Mouse (Mus musculus): ENCODE measurements at regions not wholly inside any gene's neighbourhood (a gene's known extent, or its start where the extent isn't known, plus 50 kb on each side); places are given as distances from the start of the nearest gene placed in this dataset.

DNA sequence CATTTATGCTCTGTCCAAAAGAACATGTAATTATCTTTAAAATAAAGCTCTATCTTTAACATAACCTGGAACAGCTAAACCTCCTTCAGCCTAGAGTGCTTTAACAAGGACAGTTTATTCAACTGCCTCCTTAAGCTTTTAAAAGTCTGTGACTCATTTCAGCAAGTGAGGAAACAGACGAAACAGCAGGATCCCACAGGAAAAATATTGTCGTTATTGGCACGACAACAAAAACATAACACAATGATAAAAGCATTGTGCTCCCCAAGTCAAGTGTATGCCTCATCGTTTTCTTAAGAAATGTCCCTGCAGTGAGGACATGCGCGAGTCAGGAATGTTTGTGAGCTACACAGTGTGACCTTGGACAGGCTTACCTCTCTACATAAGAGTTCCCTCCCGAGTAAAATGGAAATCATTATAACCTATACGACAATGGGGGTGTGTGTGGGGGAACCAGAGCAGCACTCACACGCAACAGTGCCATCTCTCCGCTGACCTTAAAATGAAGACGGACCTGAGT lies 166.7 kb upstream of the Cd180 start:
- DNase-seq: no peak

- no peak for DNase-seq
Observed at GRCm38 (mm10) chr13:102533784-102534183, 159.6 kb upstream of the Cd180 start.

DNA sequence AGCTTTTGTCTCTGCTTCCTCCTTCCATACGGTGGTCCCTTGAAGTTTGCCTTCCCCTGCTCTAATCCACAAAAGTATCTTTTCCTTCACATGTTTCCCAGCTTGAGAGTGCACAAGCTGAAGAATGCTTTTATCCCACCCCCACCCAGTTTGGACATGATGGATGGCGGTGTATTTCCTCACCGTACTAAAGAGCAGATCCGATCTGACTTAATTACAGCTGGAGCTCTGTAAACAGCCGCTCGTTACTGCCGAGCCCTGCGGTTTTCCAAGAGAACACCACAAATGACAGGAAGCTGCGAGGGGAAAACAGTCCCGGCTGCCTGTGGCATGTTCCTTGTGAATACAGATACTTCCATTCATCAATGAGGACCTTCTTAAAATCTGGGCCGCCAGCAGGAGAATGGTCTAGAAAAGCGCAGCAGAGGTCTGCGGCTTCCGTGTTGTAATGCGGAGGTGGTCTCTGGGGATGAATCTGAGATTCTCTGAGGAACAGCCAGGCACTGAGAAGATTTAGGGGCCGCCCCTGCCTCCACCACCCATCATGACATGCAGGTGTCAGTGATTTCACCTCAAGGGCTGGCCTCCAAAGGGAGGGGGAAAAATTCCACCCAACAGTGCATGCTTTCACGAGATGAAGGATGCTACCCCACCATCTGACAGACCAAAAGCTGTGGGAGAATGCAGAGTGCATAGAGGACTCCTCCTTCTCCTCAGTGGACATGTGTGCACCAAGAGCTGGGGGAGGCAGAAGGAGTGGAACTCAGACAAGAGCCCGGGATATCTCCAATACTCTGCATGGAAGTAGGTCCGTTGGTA lies 155.7 kb upstream of the Cd180 start:
- DNase-seq: peak; percentile 49

- no peak for DNase-seq
Observed at GRCm38 (mm10) chr13:102540436-102540835, 152.9 kb upstream of the Cd180 start.

DNA sequence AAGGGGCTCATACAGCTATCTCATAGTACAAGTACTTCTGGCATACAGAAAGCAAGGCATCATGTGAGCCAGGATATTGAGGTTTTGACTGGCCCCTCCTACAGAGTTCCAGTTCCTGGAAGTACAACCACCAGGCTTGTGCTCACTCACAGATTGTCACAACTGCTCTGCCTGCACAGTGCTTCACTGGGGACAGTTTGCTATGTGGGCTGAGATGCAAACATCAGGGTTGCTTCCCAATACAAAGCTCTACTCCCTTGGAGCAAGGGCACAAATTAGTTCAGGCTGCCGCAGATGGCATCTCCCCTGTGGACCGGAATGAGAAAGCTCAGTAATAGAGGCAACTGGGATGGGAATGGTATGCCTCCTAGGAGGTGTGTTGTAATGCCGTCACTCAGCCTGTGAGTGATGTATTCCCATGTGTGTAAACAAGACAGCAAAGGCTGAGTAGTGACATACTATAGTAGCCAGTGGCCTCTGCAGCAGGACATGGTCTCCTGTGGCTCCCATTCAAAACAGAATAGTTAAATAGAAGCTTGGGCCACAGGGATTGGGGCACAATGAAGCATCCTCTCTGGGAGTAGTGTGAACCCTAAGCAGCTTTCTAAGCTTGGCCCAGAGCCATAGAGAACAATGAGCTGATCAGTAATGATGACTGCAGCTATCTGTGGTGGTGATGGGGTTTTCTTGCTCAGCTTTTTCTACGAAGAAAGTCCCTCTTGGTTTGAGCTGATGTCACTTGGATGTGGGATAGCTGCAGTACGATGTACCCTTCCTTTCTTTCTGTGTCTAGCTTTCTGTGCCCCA lies 148.8 kb upstream of the Cd180 start:
- peak; percentile 61 for DNase-seq

GRCm38 (mm10) chr13:102545845-102546615 lies 147.3 kb upstream of the Cd180 start:
- DNase-seq: no peak

GRCm38 (mm10) chr13:102548252-102548651 lies 145.1 kb upstream of the Cd180 start:
- DNase-seq: no peak

DNA sequence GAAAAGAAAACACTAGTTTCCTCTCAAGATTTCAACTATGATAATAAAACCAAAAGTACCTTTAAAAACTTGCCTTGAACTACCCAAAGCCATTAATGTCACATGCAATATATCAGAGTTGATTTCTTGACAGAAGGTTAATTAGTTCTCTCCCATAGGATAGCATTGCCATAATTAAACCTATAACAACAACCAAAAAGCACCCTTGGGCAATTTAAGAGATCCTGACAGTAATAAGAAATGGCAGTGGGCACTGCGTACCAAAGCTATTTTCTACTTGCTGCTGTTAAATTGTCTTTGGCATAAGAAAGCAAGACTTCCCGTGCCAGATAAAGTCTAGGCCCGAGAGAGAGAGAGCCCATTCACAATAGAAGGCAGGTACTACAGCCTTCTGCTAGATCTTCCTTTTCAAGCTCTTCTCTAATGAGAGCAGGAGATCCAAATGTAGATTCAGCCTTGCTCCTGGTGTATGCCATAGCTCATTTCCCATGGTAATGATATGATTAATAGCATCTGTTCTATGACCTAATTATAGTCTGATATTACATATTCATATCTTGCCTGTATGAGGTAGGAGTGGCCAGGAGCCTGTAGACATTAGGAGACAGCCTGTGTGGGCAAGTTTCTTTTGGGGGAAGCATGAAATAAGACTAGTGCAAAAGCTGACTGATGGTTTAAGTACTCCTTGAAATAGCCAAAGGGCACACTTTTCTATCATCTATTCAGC lies 126.3 kb upstream of the Cd180 start:
- peak; percentile 69 for DNase-seq

DNA sequence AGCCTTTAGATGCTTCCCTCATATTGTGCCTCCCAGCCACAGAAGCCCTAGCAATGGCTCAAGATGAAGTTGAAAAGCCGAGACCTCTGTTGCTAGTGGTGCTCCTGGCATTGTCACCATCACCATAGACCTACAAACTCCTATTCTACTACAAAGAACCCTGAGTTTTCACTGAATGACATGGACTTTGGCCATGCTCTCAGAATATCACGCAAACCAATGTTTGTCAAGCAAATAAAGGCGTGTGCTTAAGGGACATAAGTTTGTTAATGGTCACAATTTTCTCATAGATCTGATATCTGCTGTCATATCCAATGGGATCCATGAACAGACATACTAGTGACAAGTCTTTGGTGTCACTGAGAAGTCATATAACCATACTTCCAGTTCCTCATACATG lies 123.8 kb upstream of the Cd180 start:
- no peak for DNase-seq

GRCm38 (mm10) chr13:102570286-102570685 lies 123.1 kb upstream of the Cd180 start:
- no peak for DNase-seq

GRCm38 (mm10) chr13:102573286-102573921 lies 120.0 kb upstream of the Cd180 start:
- peak; percentile 51 for DNase-seq

DNA sequence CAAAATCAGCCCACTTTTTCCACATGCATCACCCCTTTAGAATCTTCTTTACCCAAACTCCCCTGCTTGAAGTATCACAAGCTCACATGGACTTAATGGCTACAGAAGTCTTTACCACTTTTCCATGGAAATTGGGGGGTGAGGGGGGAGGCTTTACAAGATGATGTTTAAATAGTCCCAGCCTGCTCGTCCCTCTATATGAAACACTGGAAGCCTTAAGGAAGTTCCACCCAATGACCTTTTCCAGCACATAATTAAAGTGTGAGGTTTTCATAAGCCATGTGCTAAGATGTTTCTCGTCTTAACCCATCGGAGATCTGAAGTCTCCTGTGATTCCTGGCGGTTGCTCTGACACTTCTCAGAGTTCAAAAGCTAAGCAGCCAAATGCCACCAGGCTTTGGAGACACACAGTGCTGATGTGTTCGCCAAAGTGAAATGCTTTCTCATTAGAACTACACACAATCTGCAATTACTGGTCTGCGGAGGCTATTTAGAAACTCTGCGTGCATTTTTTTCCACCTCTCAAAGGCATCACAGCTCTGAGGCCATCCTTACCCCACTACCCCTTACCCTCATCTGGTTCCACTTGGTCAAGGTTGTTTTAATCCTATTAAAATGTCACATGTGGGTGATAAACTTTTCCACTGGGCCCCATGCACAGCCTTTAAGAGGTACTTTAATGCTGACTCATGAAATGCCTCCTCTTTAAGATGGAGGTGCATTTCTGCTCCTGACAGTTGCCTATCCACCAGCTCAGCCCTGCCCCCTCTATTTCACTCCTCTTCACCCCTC lies 116.3 kb upstream of the Cd180 start:
- DNase-seq: no peak

DNA sequence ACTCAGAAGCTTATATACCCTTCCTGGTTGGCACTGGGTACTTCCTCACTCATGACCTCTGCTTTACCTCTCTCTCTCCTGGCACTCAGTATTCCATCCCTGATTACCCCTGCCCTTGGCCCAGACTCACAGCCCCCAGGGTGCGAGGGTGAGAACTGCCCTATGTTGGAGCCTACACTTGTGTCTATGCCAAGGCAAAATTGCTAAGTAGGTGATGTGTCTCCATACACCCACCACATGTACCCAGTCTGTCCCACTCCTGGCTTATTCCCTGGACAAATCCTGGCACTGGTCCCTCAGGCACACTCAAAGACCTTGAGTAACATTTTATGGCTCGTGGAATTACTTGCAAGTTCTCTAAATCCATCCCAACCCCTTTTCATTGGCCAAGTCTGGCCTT lies 114.5 kb upstream of the Cd180 start:
- no peak for DNase-seq

GRCm38 (mm10) chr13:102579638-102580037 lies 113.7 kb upstream of the Cd180 start:
- no peak for DNase-seq

DNA sequence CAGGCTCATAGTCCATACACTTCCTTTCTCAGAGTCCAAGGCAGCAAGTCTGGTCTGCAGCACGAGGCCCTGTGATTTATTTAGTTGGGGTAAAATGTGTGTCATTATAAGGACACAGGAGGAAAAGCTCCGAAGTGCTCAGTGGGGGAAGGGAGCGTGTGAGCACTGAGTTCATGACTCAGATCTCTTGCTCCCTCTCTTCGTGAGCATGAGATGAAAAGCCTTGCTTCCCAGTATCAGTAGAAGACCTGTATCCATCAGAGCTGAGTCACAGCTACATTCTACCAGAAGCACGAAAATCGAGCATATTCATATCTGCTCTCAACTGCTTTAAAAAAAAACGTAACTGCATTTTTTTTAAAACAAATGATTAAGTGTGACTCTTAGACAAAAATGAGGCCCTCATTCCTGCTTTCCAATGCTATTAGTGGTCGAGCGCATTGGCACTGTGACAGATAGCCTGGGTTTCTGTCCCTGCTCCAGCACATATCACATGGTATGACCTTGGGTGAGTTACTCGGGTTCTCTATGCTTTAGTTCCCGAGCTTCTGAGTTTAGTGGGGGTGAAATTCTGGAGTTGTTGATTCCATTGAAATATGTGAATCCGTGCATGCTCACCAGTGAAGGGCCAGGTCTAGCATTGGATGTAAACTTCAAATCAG lies 109.2 kb upstream of the Cd180 start:
- no peak for DNase-seq

- no peak for DNase-seq
Observed at GRCm38 (mm10) chr13:102586215-102586614, 107.1 kb upstream of the Cd180 start.

DNA sequence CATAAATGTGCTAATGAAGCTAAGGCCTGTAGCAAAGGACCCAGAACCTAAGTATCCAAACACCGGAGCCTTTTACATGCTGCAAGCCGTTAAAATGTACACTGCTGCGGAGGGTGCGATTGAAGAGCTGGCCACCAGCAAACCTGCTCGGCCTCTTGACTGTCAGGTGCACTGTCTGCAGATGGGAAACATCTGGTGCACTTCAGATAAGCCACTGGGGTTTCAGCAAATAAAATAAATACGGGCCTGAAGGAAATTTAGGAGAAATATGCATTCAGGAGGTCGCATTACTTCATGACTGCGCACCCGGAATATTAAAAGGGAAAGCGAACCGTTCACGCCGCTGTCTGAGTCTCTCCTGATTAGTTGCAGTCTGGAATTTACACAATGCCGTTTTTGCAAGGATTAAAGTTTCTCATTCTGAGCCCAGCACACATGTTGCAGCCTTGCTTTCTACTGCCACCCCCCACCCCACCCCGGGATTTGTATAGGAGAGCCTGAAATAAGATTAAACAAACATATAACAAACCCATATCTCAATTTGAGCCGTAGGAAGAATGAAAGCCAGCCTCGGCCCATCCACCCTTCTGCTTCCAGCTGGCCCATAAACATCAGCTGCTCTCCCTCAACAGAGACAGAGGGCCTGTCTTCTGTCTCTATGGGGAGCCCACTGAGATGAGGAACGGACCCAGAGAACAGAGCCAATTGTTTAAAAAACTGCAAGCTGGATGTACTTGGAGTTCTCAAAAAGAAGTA lies 103.5 kb upstream of the Cd180 start:
- peak; percentile 34 for DNase-seq

- DNase-seq: no peak
Observed at GRCm38 (mm10) chr13:102591803-102592537, 101.4 kb upstream of the Cd180 start.

Measured in retina, postnatal 1 day (tissue).